Mouse (Mus musculus) left cerebral cortex, adult 18-20 months (tissue): ENCODE results near the gene Aldh6a1. TPM values are rescaled to one million over a fixed set of nuclear protein-coding genes. Genes with fewer than 3 reads are reported as not detected.

Experiments
- DNase-seq, 2 experiments: peaks; one replicate each; pipeline ENCODE4 v3.0.0; 2021 to 2022; ENCODE audit warnings: low spot score in 2 of 2, mixed read lengths in 1 of 2
- total RNA-seq, 2 experiments: library from RNA; stranded (reverse); gene quantifications; 2 replicates each; pipeline ENCODE4 v1.2.3; 2021

The Aldh6a1 gene
- total RNA-seq, 2 experiments from 2014 or later, result 51.2 to 54.9 TPM

DNA sequence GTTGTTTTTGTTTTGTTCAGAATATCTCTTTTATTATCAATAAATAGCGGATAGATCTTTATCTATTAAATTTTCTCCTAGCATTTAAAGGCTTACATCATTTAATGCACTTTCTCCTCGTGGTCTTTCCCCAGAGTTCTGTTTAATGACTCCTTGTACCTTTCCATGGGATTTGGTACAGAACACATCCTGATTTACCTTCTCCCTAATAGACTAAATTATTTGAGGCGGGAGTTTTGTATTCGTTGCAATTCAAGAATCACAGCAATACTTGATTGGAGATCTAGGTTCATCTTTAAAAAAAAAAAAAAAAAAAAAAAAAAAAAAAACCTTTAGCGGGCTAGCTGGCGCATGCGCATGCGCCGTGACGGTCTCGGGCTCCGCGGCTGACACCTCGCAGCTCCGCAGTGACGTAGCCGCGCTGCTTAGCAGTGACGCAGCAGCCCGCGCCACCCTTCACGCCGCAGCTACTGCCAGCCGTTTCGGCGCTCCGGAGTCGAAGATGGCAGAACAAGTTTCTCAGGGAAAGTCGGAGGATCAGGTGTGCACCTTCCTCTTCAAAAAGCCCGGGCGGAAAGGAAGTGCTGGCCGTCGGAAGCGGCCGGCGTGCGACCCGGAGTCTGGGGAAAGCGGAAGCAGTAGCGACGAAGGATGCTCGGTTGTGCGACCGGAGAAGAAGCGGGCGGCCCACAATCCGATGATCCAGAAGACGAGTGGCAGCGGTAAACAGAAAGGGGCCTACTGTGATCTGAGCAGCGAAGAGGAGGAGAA, 33.8 kb downstream of the Aldh6a1 start, which contains the start of gene Rnf113a2:
Gene Rnf113a2 (plus strand): TSS at position 363 of the 771 bp plus-strand sequence.
- peak; percentile 73 to 85 for DNase-seq

DNA sequence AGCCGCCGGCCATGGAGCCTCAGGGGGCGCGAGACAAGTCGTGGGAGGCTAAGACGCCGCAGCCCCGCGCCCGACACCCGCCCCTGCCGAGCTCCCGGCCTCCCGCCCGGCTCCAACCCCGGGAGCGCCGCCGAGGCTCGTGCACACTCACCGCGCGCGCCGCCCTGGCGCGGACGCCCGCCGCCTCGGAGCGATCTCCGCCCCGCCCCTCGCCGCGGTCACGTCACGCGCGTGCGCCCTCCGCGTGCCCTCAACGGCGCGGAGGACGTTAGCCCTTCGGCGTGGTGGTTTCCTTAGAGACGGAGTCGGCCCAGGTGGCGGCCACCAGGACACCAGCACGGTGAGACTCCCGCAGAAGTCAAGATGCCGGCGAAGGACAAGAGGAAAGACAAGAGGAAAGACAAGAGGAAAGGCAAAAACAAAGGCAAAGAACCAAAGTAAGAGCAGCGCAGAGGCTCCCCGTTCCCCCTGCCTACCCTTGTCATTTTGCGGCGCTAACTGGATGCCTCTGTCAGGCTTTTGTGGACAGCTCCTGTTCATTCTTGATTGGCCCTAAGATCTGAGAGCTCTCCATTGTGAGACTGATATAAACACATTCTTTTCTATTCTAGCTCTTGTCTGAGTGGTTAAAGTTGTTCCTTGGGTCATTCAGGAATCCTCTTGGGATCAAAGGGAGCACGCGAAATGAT, 41.8 kb downstream of the Aldh6a1 start, which contains the start of the genes Entpd5 and Bbof1:
Gene Entpd5 (minus strand): TSS at position 211 of the 689 bp plus-strand sequence.
Gene Bbof1 (plus strand): TSS at position 253 of the 689 bp plus-strand sequence.
- peak; percentile 88 to 95 for DNase-seq

DNA sequence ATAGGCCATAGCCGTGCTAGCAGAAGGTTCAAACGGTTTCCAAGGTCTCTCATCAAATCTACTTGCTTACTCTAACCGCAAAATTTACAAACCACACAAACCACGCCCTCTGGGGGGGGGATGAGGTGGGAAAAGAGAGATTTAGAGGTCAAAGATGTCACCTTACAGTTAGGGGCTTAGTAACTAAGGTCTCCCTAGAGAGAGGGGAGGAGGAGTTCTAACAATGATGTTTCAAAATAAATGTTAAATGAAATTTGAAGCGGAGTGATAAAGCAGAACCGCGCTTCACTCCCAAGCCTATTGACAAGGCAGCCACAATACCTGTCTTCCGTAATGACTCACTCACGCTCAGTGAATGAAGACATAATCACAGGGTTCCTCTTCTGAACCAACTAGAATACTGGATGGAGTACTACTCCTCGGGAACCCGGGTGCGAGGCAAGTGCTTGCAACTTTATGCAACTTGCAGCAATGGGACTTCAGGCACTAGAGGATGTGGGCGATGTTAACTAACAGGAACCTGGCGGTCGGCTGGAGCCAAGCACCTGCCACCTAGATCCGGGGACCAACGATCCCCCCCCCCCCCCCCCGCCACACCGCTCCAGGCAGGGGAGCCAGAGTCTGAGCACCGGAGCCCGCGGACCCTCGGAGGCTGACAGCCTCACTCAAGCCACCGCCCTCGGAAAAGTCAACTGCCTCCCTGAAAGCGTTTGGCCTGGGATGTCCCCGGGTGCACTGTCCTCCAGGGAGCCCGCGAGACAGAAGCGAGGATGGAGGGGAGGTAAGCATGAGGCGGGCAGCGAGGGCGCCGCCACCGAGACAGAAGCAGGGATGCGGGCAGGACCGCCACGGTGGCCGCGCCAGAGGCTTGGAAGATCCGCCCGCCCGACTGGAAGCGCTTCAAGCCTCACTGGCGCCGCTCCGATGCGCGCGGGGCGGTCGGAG, 42.7 kb downstream of the Aldh6a1 start:
- DNase-seq, result peak; percentile 4 to 18

DNA sequence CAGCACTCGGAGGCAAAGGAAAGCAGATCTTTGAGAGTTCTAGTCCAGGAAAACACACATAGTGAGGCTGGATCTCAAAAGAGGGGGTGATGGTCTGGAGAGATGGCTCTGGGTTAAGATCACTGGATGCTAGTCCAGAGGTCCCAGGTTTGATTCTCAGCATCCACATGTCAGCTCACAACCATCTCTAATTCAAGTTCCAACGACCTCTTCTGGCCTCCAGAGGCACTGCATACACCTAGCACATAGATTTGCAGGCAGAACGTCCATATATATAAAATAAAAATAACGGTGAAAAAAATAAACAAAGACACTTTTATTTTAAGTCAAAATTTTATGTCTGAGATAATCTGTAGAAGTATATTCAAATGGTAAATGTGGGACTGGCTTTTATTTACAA, 43.5 kb downstream of the Aldh6a1 start:
- no peak for DNase-seq

DNA sequence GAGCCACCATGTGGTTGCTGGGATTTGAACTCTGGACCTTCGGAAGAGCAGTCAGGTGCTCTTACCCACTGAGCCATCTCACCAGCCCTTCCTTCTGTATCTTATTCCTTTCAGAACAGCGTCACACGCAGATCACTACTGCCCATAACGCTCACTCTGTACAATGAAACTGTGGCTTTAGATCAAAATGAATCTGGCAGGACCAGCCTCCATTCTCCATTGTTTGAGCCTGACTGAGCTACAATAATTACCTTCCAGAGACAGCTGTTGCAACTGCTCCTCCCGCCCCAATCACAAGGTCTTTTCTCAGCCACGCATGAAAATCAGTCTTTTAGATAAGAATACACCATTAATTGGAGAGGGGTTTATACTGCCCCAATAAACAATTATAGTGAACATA, 46.3 kb downstream of the Aldh6a1 start:
- DNase-seq, result no peak

DNA sequence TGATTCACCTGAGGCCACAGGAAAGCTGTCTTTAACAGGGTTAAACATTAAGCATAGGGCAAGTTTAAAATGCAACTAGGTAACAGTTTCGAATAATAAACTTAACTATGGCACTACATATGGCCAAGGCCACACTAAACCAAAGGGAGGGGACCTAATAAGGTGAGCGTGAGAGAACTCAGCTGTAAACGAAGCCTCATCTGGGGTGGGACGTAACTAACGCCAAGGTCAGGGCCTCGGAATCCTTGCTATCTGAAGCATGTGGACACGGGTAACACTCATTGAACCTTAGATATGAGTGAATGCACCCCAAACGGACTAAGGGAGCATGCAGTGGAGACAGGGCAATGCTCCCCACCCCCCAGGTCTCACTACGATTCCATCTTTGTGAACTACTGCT, 47.9 kb downstream of the Aldh6a1 start:
- DNase-seq, result no peak

DNA sequence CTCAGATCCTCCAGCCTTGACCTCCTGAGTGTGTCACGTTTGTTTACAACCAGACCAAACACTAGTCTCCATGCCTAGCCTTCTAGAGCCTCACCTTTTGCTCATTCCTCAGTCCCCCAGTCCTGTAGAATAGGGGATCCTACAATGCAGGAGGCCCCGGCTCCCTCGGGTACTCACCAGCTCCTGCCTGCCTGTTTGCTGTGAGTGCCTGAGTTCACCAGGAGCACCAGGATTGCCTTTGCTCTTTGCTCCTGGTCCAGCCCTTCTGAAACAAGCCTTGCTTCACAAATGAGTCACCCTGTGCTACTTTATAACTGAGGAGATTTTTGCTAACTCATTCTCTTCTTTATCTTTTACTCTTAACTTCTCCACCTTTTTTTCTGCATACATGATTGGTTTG, 50.2 kb downstream of the Aldh6a1 start:
- no peak for DNase-seq

DNA sequence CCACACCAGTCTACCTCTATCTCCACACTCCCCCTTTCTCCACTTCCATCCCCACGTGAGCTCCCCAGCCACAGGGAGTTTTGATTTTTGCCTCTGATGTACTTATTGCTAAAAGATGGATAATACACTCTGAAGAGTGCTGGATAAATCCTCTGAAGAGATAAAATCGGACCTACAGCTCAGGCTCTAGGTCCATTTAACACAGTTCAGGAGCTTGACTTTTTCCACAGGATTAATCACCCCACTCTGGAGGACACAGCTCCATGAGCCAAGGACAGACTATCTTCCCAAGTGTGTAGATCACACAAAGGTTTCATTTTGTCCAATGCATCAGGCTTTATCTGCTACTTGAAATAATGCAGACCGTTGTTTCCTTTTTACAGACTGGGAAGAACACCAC, 50.7 kb downstream of the Aldh6a1 start:
- DNase-seq, result no peak

DNA sequence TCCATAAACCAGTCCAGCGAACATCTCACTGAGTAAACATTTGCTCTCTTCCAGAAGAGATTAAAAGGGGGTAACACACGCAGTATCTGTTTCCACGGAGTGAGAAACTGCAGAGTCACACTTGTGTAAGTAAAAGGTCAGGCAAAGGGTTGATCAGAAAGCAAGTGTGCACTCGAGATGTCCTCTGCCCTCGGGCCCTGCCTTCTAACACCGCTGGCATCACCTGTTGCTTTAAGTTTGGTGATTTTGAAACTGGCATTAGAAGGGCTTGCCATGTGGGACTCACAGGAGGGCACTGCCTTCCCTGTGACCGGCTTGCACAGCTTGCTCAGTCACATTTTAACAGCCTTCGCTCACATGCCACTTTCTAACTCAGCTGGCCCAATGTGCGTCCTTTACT, 51.1 kb downstream of the Aldh6a1 start:
- no peak for DNase-seq

DNA sequence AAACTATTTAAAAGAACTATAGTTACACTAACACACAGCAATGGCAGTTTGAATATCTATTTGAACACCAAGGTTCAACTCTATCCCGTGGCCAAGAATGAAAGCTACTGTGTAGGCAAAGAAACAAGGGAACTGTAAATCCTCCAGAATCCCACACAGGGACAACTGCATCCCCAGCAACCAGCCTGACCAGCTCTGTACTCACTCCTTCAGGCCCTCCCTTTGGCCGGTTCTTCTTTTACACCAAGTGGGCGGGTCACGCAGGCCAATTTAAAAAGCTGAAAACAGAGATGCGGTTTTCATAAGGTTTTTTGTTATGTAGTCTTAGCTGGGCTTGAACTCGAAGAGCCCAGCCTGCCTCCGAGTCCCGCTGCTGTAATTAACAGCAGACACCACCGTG, 51.7 kb downstream of the Aldh6a1 start:
- DNase-seq, result no peak

DNA sequence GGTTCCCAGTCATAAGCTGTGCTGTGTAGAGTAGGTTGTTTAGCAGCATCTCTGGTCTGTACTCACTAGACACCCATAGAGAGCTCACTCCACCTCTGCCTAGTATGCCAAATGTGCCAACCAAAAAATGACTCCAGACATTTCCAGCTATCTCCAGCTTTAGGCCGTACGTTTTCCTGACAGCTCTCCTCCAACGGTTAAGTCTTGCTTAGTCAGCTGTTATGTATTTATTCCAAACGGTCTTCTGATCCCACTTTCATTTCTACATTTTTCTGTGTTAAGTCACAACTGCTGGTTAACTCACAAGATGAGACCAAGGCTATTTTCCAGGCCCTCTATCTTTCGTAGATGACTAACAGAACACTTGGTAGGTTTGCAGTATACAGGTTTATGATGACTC, 52.2 kb downstream of the Aldh6a1 start:
- DNase-seq, result no peak

DNA sequence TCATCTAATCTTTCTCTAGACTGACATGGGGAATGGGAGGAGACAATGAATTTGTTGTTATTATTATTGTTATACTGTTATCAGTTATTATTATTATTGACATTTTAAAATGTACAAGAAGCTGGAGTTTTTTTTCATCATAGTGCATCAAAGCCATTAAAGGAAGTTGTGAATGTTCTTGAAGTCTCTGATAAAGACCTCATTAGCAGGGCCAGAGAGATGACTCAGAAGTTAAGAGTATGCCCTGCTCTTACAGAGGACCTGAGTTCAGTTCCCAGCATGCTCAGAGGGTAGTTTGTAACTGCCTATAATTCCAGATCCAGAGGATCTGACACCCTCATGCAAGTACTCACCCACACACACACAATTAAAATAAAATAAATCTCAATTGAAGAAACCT, 53.1 kb downstream of the Aldh6a1 start:
- no peak for DNase-seq

DNA sequence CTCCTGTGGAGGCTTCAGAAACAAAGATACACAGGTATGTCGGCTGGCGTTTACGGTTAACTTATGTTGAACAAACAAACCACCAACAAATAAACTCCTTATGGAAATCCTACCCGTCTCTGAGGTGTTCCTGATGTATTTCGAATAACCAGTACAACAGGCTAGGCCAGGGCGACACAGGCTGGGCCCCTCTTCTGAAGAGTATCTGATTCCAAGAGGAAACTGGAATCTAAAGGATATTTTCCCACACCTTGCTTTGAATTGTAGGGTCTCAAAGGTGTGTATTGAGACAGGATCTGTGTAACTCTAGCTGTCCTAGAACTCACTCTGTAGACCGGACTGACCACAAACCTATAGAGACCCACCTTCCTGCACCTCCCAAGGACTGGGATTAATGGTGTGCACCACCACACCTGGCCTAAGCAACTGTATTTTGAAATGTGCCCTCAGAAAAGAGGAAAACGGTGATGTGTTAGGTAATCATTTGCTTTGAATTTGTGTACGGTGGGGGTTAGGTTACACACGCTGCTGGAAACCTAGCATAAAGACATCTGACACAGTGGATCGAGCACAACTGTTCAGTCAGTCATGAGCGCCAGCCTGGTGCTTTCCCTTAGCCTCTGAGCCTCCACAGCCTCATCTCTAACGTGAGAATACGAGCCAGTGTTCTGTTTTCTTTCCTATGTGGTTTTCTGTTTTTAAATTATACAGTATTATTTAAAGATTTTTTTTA, 53.7 kb downstream of the Aldh6a1 start:
- DNase-seq, result no peak

DNA sequence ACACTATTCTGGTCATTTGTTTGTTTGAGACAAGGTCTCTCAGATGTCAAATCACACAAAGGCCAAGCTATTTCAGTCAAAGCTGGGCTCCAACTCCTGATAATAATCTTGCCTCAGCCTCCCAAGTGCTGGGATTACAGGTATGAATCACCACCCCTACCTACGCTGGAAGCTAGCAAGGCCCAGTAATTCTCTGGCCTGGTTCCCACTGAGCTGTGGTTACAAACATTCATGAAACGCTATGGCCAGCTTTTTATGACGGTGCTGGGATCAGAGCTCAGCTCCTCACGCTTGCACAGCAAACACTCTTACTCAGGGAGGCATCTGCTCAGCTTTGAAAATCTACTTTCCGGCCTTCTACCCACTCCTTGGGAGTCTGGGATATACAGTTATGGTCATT, 57.0 kb downstream of the Aldh6a1 start:
- DNase-seq, result no peak

DNA sequence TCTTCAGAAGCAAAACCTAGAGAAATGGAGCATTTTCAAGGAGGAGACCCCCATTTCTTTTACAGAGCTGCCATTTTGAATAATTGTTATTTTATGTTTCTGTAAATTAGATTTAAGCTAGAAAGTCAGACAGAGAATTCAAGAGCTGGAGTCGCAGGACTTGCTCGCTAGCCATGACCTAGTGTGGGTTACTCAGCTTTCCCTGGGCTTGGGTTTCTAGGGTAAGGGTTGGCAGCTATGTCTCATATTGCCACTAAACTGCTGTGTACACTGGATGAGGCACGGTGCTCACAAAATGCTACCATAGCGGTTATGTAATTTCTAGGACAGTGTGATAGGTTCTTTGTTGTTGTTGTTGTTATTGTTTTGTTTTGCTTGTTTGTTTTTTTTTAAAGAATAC, 58.1 kb downstream of the Aldh6a1 start:
- DNase-seq, result no peak

DNA sequence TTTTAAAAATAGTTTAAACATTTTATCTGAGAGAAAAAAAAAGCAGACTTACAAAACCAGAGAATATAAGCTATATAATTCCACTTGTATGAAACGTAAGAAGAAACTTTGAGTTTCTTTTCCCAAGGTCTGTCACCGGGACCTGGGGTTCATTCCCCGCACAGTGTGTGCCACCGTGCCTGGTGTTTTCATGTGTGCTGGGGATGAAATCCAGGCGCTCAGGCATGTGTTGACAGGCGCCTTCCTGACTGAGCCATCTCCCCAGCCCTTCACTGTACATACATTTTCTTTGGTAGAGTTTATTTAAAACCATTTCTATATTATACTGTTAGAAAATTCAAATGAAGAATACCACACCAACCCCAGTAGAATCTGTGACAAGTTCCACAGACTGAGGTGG, 60.5 kb downstream of the Aldh6a1 start:
- no peak for DNase-seq

DNA sequence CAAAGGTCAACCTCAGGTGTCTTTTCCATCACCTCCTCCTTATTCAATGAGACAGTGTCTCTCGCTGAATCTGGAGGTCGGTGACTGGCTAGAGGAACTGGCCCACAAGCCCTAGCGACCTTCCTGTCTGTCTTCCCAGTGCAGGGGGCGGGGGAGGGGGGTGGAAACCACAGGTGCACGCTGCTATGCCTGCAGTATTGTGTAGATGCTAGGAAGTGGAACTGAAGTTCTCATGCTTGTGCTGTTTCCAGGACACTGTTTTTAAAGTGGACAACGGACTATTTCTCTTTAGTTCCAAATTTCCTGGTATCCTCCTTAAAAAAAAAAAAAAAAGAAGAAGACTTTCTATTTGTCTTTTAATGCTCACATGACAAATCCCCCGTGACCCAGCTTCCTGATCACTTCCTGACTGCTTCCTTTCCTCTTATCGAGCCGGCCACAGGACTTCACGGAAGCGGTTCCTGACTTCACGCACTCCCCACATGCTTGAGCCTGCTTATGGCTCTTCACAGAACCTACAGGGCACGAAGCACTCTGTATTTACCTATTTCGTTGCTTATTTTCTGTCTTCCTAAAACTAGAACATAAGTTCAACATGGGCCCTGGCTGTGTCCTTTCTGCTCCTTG, 61.9 kb downstream of the Aldh6a1 start:
- DNase-seq, result no peak

DNA sequence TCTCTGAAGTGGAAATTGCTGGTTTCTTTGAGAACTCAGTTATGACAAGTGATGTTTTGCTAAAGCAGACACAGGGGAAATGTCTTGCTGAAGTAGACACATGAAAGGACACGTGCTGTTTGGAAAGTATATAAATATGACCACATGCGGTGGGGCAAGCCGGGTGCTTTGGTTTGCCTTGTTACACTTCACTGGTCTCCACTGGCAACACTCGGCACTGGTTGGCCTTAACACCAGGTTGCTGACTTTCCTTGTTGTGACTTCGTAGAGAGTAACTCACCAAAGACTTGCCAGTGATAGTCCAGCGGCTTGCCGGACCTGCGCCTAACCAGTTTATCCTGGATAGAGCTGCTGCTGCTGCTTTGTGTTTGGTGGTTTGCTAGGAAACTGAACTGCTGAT, 62.7 kb downstream of the Aldh6a1 start:
- no peak for DNase-seq

DNA sequence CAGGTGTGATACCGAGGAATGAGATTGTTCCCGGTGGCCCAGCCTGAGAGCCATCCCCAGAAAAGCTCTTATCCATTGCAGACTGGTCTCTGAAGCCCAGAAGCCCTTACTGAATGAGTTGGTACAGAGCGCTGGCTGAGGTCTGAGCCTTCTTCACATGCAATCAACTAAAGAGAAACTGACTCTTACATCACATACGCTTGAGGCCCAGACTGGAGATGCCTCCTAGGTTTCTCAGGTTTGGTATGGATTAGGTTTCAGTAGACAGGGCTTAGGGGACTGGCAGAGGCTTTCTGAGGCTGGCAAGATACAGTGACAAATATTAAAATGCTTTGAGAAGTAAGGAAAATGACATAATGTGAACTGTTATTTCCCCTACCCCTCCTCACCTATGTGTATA, 65.4 kb downstream of the Aldh6a1 start:
- DNase-seq, result no peak

DNA sequence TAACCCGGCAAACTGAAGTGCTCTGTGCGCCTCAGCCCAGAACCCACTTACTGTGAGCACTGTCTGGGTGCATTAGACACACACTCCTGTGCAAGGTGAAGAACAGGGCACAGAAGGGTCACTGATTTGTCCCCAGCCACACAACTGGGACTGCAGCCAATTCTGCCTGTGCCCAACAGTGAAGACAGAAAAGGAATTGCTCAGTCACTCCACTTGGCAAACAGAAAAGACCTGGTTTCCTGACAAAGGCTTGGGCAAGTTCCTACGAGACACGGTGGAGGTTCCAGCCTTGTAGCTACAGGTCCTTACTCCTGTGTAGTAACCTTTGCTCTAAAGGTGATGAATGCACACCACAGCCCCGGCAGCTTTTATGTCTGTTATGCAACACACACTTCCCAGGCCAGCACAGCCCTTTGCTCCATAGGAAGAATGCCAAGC, 66.1 kb downstream of the Aldh6a1 start:
- DNase-seq, result no peak
